ENCODE assay signal across 9 mouse cellular contexts in genomic region chr11:117966506-117967100, GRCm38 (mm10). TPM values are rescaled to one million over a fixed set of nuclear protein-coding genes. Genes with fewer than 3 reads are reported as not detected.
DNase-seq lines count a peak whose midpoint lies in the region; ATAC-seq and TF ChIP-seq lines count a peak whose summit lies in the region.
"Had no signal": no experiment of that assay in that cellular context is flagged by ENCODE, and none has a peak within 500 bp of the region (broad histone marks: within the 10 kb centered on the region; RNA-seq: fewer than 3 reads in every experiment).

No protein-coding gene starts in this region.

- no peak for TF ChIP-seq EP300 in stomach, postnatal 0 days (optimal IDR thresholded peaks at IDR 0.05)

- no peaks in the 10 kb centered on the region for H3K27me3 ChIP-seq in thymus, adult 2 months (ENCODE audit: control insufficient read depth, insufficient read depth, low read length)
- peaks cover 27% of the 10 kb centered on the region for H3K27me3 ChIP-seq in limb, embryonic 12.5 days
- H3K27me3 ChIP-seq in stomach, postnatal 0 days (ENCODE audit: control insufficient read depth, insufficient read depth, low read length), result no peaks in the 10 kb centered on the region

- 0 out of 2 replicates have a peak, but pooled peaks have one; percentile 25 for TF ChIP-seq POLR2A in thymus, adult 2 months (IDR thresholded peaks at IDR 0.05; ENCODE audit: control insufficient read depth, extremely low read depth, insufficient read depth, low read length, poor library complexity)

- no peak for ATAC-seq in CD4-positive, CD25-positive, alpha-beta regulatory T cell, adult 4 months
- no peak for ATAC-seq in limb, embryonic 12.5 days (ENCODE audit: insufficient number of reproducible peaks, insufficient read depth, low FRiP score, low TSS enrichment, low read depth)
- no peak for ATAC-seq in stomach, postnatal 0 days (ENCODE audit: low FRiP score, low TSS enrichment)
- no peak for ATAC-seq in megakaryocyte progenitor cell, adult 5-6 weeks (replicated peaks; ENCODE audit: poor library complexity)

- peaks cover 75% of the 10 kb centered on the region for H3K4me1 ChIP-seq in thymus, adult 2 months (replicated peaks; ENCODE audit: control insufficient read depth, insufficient read depth, low read length)
- peaks cover 75% of the 10 kb centered on the region for H3K4me1 ChIP-seq in limb, embryonic 12.5 days (replicated peaks)
- peaks cover 19% of the 10 kb centered on the region for H3K4me1 ChIP-seq in stomach, postnatal 0 days (replicated peaks; ENCODE audit: control insufficient read depth, insufficient read depth)

- TF ChIP-seq CTCF in thymus, adult 2 months (IDR thresholded peaks at IDR 0.05; ENCODE audit: borderline replicate concordance, control insufficient read depth, extremely low read depth, insufficient read depth, low read length, poor library complexity), result no peak
- no peak for TF ChIP-seq CTCF in stomach, postnatal 0 days (IDR thresholded peaks at IDR 0.05; ENCODE audit: low read depth)
- no peak for TF ChIP-seq CTCF in layer of hippocampus, adult 2 months (conservative IDR thresholded peaks at IDR 0.05)

- no peak overlapping the region for H3K9ac ChIP-seq in limb, embryonic 12.5 days (replicated peaks)
- peak overlapping the region; percentile 95; the same call in 1 of the 2 replicates for H3K9ac ChIP-seq in stomach, postnatal 0 days (ENCODE audit: low read length)

- H3K36me3 ChIP-seq in thymus, adult 2 months (ENCODE audit: control insufficient read depth, insufficient read depth, low read length), result no peaks in the 10 kb centered on the region
- peaks cover 10% of the 10 kb centered on the region for H3K36me3 ChIP-seq in limb, embryonic 12.5 days
- H3K36me3 ChIP-seq in stomach, postnatal 0 days (ENCODE audit: control insufficient read depth, insufficient read depth, low read length), result peaks cover 8% of the 10 kb centered on the region

- H3K4me3 ChIP-seq in thymus, adult 2 months (ENCODE audit: control insufficient read depth, insufficient read depth, low read length), result no peak overlapping the region
- peak overlapping the region; percentile 71 for H3K4me3 ChIP-seq in limb, embryonic 12.5 days (replicated peaks)
- peak overlapping the region; percentile 79 for H3K4me3 ChIP-seq in stomach, postnatal 0 days (ENCODE audit: low read depth, low read length)
- no peak overlapping the region for H3K4me3 ChIP-seq in layer of hippocampus, adult 2 months

- peak; percentile 17 for DNase-seq in CD4-positive, CD25-positive, alpha-beta regulatory T cell, adult 2 months (ENCODE audit: low read depth, low spot score)
- DNase-seq in thymus, adult 2 months, result no peak
- no peak for DNase-seq in thymus, postnatal 25 days
- DNase-seq in stomach, postnatal 0 days (ENCODE audit: low spot score), result no peak
- no peak for DNase-seq in layer of hippocampus, adult 2 months (ENCODE audit: low spot score in 2 of 2)
- DNase-seq: retina, postnatal 1 day had no signal

- no peaks in the 10 kb centered on the region for H3K9me3 ChIP-seq in limb, embryonic 12.5 days
- H3K9me3 ChIP-seq in stomach, postnatal 0 days (ENCODE audit: control insufficient read depth, low read length), result no peaks in the 10 kb centered on the region

- WGBS in thymus, adult 2 months, result 91% methylated on average over 7 of the region's 7 CpGs
- 43% methylated on average over 7 of the region's 7 CpGs for WGBS in limb, embryonic 12.5 days
- WGBS in stomach, postnatal 0 days, result 62% methylated on average over 7 of the region's 7 CpGs

- H3K27ac ChIP-seq in thymus, adult 2 months (ENCODE audit: control insufficient read depth, insufficient read depth, low read length), result no peak overlapping the region
- H3K27ac ChIP-seq in limb, embryonic 12.5 days, result no peak overlapping the region
- H3K27ac ChIP-seq in stomach, postnatal 0 days (replicated peaks), result no peak overlapping the region; the same call in 1 of the 2 replicates
- H3K27ac ChIP-seq in layer of hippocampus, adult 2 months, result no peak overlapping the region

- H3K4me2 ChIP-seq in limb, embryonic 12.5 days, result peak overlapping the region; percentile 99
- peak overlapping the region; percentile 93 for H3K4me2 ChIP-seq in stomach, postnatal 0 days (replicated peaks; ENCODE audit: low read depth)

RNA-seq across cellular contexts. Expression of gene Socs3, which starts 3.2 kb away (rescaled TPM):
- 10 to 100 TPM; 34.4 to 35.5 TPM for polyA plus RNA-seq in CD4-positive, CD25-positive, alpha-beta regulatory T cell, adult 4 months (2017; shearing (Covaris generic))
- polyA plus RNA-seq in thymus, adult 2 months (2012; rRNA removed), result 44.3 and 45.7 TPM in 2 replicates
- 14.9 and 16.4 TPM in 2 replicates for polyA plus RNA-seq in limb, embryonic 12.5 days (2016; fragmentation: Nextera tagmentation; extraction: Ambion mirVana)
- polyA plus RNA-seq in stomach, postnatal 0 days (2015; fragmentation: Nextera tagmentation; extraction: Ambion mirVana), result 13.5 and 15.7 TPM in 2 replicates
- 0.76 and 0.96 TPM in 2 replicates for total RNA-seq in megakaryocyte progenitor cell, adult 5-6 weeks (2015)
- total RNA-seq in megakaryocyte progenitor cell, adult 5-6 weeks (2017), result 0.79 and 1.1 TPM in 2 replicates
- 1 to 10 TPM in 1 of 2 experiments, under 1 TPM in 1; 0.92 to 1.3 TPM for total RNA-seq in layer of hippocampus, adult 2 months (2021)

RNA-seq across cellular contexts. Expression of gene Pgs1, which starts 19.5 kb away (rescaled TPM):
- 10 to 100 TPM; 34.3 to 38.8 TPM for polyA plus RNA-seq in CD4-positive, CD25-positive, alpha-beta regulatory T cell, adult 4 months (2017; shearing (Covaris generic))
- polyA plus RNA-seq in thymus, adult 2 months (2012; rRNA removed), result 89.1 and 89.5 TPM in 2 replicates
- polyA plus RNA-seq in limb, embryonic 12.5 days (2016; fragmentation: Nextera tagmentation; extraction: Ambion mirVana), result 40.7 and 43.1 TPM in 2 replicates
- polyA plus RNA-seq in stomach, postnatal 0 days (2015; fragmentation: Nextera tagmentation; extraction: Ambion mirVana), result 28.7 and 29.4 TPM in 2 replicates
- 13.0 and 14.7 TPM in 2 replicates for total RNA-seq in megakaryocyte progenitor cell, adult 5-6 weeks (2015)
- total RNA-seq in megakaryocyte progenitor cell, adult 5-6 weeks (2017), result 15.6 and 18.7 TPM in 2 replicates
- 10 to 100 TPM; 76.2 to 81.3 TPM for total RNA-seq in layer of hippocampus, adult 2 months (2021)

Comparison
In these comparisons a context has a peak if more than half of its experiments do, and no peak if none do; other contexts are left out.
1. H3K4me3 ChIP-seq: peak in limb, embryonic 12.5 days (single experiment) and stomach, postnatal 0 days (single experiment); none in thymus, adult 2 months (single experiment) and layer of hippocampus, adult 2 months (single experiment).